Mouse (Mus musculus) brain, embryonic 14.5 days (tissue): Measurements from ENCODE around the gene Igsf8.

Experiments
- CTCF ChIP-seq: fragments of 200-500 bp; IDR thresholded peaks from 2 replicates; pipeline ENCODE4 v1.5.1; 2012; ENCODE audit warnings: inconsistent platforms, mild to moderate bottlenecking, moderate library complexity, borderline replicate concordance; ENCODE audit not compliant: insufficient read depth, insufficient read length; ENCODE audit errors: extremely low read depth
- POLR2A ChIP-seq: fragments of 200-500 bp; IDR thresholded peaks from 2 replicates; pipeline ENCODE4 v1.6.1; 2012; ENCODE audit warnings: mild to moderate bottlenecking, inconsistent platforms, borderline replicate concordance; ENCODE audit not compliant: poor library complexity, insufficient read depth, insufficient read length, severe bottlenecking; ENCODE audit errors: extremely low read depth

DNA sequence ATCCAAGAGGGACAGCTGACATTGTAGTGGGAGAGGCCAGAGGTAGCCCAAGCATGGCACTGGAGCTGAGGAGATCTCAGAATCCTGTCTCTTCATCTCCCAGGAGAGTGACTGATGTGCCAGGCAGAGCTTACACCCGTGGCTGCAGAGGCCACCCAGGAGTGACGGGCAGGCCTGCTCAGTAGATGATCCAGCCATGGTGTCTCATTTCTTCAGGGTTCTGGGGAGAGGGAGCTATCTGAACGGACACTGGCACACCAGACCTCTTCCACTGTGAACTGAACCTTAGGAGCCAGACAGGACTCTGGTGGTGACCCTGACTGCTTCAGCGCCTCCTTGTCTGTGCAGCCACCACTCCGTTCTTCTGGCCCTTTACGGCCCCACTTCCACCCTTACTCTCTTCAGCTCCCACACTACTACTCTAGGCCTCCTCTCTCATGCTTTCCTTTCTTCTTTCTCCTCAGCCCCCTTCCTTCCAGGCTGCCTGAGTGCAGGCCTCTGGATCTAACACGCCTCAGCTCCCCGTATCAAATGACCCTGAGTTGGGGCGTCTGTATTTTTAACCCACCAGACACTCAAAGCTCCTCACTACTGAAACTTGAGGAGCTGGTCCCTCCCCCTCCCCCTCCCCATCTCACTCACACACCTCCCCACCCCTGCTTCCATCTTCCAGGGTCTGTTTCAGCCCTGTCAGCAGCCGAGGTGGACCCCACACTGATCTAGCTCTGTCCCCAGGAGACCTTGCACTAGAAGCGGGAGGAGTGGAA lies 40.0 kb upstream of the Igsf8 start:
- TF ChIP-seq CTCF (no peak), POLR2A (no peak)
